Mouse (Mus musculus) cerebellum, adult 2 months (tissue): ENCODE data around the gene Hemk1. TPM values are rescaled to one million over a fixed set of nuclear protein-coding genes. Genes with fewer than 3 reads are reported as not detected.

ENCODE experiments used
- DNase-seq, 2 experiments: peaks; one replicate each; pipeline ENCODE4 v3.0.0; 2021
- H3K27ac ChIP-seq: fragments of 200-500 bp; 2 replicates; pipeline ENCODE4 v1.5.1; 2012; ENCODE audit warnings: low read length, control low read depth, inconsistent platforms; ENCODE audit not compliant: insufficient read depth
- H3K27me3 ChIP-seq: fragments of 200-500 bp; 2 replicates; pipeline ENCODE4 v1.6.1; 2012; ENCODE audit warnings: inconsistent platforms, mild to moderate bottlenecking, low read length, moderate library complexity; ENCODE audit not compliant: control insufficient read depth, insufficient read depth
- H3K4me1 ChIP-seq: fragments of 200-500 bp; 2 replicates; pipeline ENCODE4 v1.6.1; 2011; ENCODE audit warnings: low read length; ENCODE audit not compliant: control insufficient read depth, insufficient read depth
- H3K4me3 ChIP-seq: fragments of 200-500 bp; replicated peaks from 2 replicates; pipeline ENCODE3; 2011; ENCODE audit warnings: mild to moderate bottlenecking, low read depth, low read length, control low read depth; ENCODE audit not compliant: insufficient read depth
- CTCF ChIP-seq: fragments of 200-500 bp; IDR thresholded peaks from 2 replicates; pipeline ENCODE4 v1.5.1; 2011; ENCODE audit warnings: low read depth, mild to moderate bottlenecking, control low read depth, low read length, moderate library complexity, borderline replicate concordance; ENCODE audit not compliant: insufficient read depth
- POLR2A ChIP-seq: fragments of 200-500 bp; IDR thresholded peaks from 2 replicates; pipeline ENCODE4 v1.6.1; 2011; ENCODE audit warnings: low read length, control low read depth, borderline replicate concordance; ENCODE audit not compliant: insufficient read depth
- WGBS: fragments of 180-500 bp; shearing (Covaris S2); methylation state at CpG from one replicate; pipeline ENCODE4 v1.1.7; 2018; 5-methylcytosine and 5-hydroxymethylcytosine counted together
- polyA plus RNA-seq: library from polyadenylated mRNA; depleted of rRNA; stranded (reverse); fragments of >200 nt; gene quantifications from 2 replicates; pipeline ENCODE4 v1.2.3, GENCODE M21; 2012

Gene Hemk1
- polyA plus RNA-seq, 1 experiment: 27.8 TPM

- DNase-seq: no peak
- H3K4me3 ChIP-seq: peak within 1 kb of the TSS; percentile 97
- TF ChIP-seq POLR2A (no peak), CTCF (no peak)
- peaks cover 5% of the 10 kb centered on the region; the same call in 1 of the 2 replicates for H3K4me1 ChIP-seq
- no peaks in the 10 kb centered on the region for H3K27me3 ChIP-seq
- H3K27ac ChIP-seq: no peak within 1 kb of the TSS
Measured at GRCm38 (mm10) chr9:107296016-107296040, 42.3 kb downstream of the Hemk1 start, which contains the start of gene Cish. Cish (plus strand) TSS chr9:107296026.

DNA sequence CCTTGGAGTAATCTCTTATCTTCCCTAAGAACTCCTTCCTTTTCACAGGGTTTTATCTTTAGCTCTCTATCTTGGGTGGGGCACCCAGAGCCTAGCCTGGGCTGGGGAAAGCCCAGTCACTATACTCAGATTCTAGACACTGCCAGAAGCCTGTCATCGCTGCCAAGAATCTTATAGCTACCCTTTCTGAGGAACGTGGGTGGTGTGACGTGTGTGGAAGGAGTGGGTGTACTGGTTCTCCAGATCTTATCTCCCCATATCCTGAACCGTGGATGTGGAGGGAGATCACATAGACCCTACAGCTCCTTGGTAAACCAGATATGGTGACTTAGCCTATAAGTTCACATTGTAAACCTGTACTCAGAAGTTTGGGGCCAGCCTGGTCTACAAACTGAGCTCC lies 42.5 kb downstream of the Hemk1 start:
- Histone ChIP-seq H3K4me3 (no peak overlapping the region), H3K4me1 (peaks cover 5% of the 10 kb centered on the region; the same call in 1 of the 2 replicates), H3K27ac (no peak overlapping the region), H3K27me3 (no peaks in the 10 kb centered on the region)
- no peak for DNase-seq
- WGBS: 65% methylated on average over 4 of the region's 4 CpGs
- TF ChIP-seq CTCF (no peak), POLR2A (no peak)

DNA sequence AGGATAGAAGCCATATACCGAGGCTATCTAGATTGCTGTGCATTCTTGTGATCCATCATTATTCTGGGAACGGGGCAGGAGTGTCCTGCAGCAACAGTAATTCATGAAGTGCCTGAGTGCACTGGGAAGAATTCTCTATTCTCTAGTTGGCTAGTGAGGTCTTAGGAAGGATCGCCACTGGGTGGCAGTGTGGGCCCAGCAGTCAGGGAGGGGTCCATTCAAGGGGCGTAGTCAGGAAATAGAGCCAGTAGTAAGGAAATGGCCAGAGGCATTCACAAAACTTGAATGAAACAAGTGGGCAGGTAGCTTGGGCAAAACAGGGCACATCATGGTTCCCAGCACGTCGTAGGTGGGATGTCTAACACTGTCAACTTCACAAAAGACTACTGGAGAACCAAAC lies 43.9 kb downstream of the Hemk1 start:
- H3K27me3 ChIP-seq: no peaks in the 10 kb centered on the region
- H3K4me1 ChIP-seq: peaks cover 5% of the 10 kb centered on the region; the same call in 1 of the 2 replicates
- no peak overlapping the region for H3K4me3 ChIP-seq
- DNase-seq: peak; percentile 56 to 73
- TF ChIP-seq POLR2A: no peak
- peak; percentile 83 for TF ChIP-seq CTCF
- 6% methylated on average over 6 of the region's 6 CpGs for whole genome bisulfite sequencing
- H3K27ac ChIP-seq: no peak overlapping the region

- DNase-seq: peak; percentile 78 to 88
- Histone ChIP-seq H3K27ac (no peak overlapping the region), H3K4me1 (no peaks in the 10 kb centered on the region), H3K4me3 (no peak overlapping the region), H3K27me3 (no peaks in the 10 kb centered on the region)
- TF ChIP-seq POLR2A (no peak), CTCF (peak; percentile 97)
- WGBS: 38% methylated on average over 10 of the region's 10 CpGs
Measured at GRCm38 (mm10) chr9:107290897-107291296, 47.3 kb downstream of the Hemk1 start.

GRCm38 (mm10) chr9:107289211-107290076 lies 48.7 kb downstream of the Hemk1 start, which contains the start of gene Mapkapk3:
Mapkapk3 (minus strand) TSS chr9:107289877.
- peaks cover 4% of the 10 kb centered on the region; the same call in 1 of the 2 replicates for H3K4me1 ChIP-seq
- no peak within 1 kb of the TSS for H3K27ac ChIP-seq
- H3K27me3 ChIP-seq: no peaks in the 10 kb centered on the region
- peak; percentile 24; the same call in 1 of the 2 replicates for TF ChIP-seq POLR2A
- no peak for TF ChIP-seq CTCF
- peak; percentile 63 to 64 for DNase-seq
- H3K4me3 ChIP-seq: peak within 1 kb of the TSS; percentile 62
- WGBS: 3% methylated on average over 49 of the region's 49 CpGs

GRCm38 (mm10) chr9:107288711-107289110 lies 49.4 kb downstream of the Hemk1 start:
- Histone ChIP-seq H3K4me3 (peak overlapping the region; percentile 62), H3K4me1 (peaks cover 4% of the 10 kb centered on the region; the same call in 1 of the 2 replicates), H3K27ac (no peak overlapping the region), H3K27me3 (no peaks in the 10 kb centered on the region)
- DNase-seq: no peak
- WGBS: 52% methylated on average over 8 of the region's 8 CpGs
- TF ChIP-seq POLR2A: no peak
- TF ChIP-seq CTCF: no peak

GRCm38 (mm10) chr9:107288105-107288650 lies 50.0 kb downstream of the Hemk1 start:
- WGBS: 96% methylated on average over 14 of the region's 14 CpGs
- Histone ChIP-seq H3K4me3 (no peak overlapping the region), H3K4me1 (peaks cover 4% of the 10 kb centered on the region; the same call in 1 of the 2 replicates), H3K27ac (no peak overlapping the region), H3K27me3 (no peaks in the 10 kb centered on the region)
- TF ChIP-seq POLR2A (no peak), CTCF (no peak)
- DNase-seq: no peak

DNA sequence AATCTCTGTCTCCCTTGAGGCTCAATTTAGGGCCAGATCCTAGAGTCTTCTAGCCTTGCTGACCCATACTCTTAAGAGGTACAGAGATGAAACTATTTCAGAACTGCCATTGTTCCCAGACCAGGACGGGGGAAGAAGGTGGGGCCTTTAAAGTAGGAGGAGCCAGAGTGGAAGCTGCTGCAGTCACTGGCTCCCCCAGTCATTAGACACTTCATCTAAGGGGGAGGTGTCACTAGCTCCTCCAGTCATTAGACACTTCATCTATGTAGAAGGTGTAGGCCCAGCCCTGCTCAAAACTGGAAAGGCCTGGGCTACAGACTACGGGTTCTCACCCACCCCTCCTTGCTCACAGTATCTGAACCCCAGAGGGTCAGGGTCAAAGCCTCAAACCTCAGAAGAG lies 50.9 kb downstream of the Hemk1 start:
- Histone ChIP-seq H3K27me3 (no peaks in the 10 kb centered on the region), H3K4me3 (no peak overlapping the region), H3K4me1 (peaks cover 4% of the 10 kb centered on the region; the same call in 1 of the 2 replicates), H3K27ac (no peak overlapping the region)
- DNase-seq: no peak
- WGBS: 83% methylated on average over 2 of the region's 2 CpGs
- TF ChIP-seq CTCF: no peak
- TF ChIP-seq POLR2A: no peak
